Mouse (Mus musculus) forebrain, embryonic 14.5 days (tissue): Measurements from ENCODE around the gene Leap2. TPM values are rescaled to one million over a fixed set of nuclear protein-coding genes. Genes with fewer than 3 reads are reported as not detected.
"Not testable (repeated sequence)": the region's sequence is repeated elsewhere in the genome, so short reads cannot be mapped to it uniquely, and the experiment has no call there.

Source experiments
- ATAC-seq: fragments of 200-750 bp; cut with Nextera tagmentation; 2 replicates; pipeline ENCODE4 v1.8.0; 2017; ENCODE audit warnings: mild to moderate bottlenecking, moderate library complexity
- DNase-seq: peaks from one replicate; pipeline ENCODE4 v3.0.0-alpha.2; 2015; ENCODE audit warnings: low spot score
- H3K27ac ChIP-seq: fragments of 300-500 bp; sonication (generic); 2 replicates; pipeline ENCODE4 v1.5.1; 2014; ENCODE audit warnings: low read depth, mild to moderate bottlenecking, control low read depth, low read length, moderate library complexity
- H3K27me3 ChIP-seq: fragments of 300-500 bp; sonication (generic); replicated peaks from 2 replicates; pipeline ENCODE4 v1.6.1; 2014; ENCODE audit warnings: low read length, control low read depth, mixed read lengths; ENCODE audit not compliant: control insufficient read depth, insufficient read depth
- H3K36me3 ChIP-seq: fragments of 300-500 bp; sonication (generic); 2 replicates; pipeline ENCODE4 v1.6.1; 2014; ENCODE audit warnings: low read length, control low read depth; ENCODE audit not compliant: control insufficient read depth, insufficient read depth
- H3K4me1 ChIP-seq: fragments of 300-500 bp; sonication (generic); 2 replicates; pipeline ENCODE4 v1.6.1; 2014; ENCODE audit warnings: antibody characterized with exemption, low read length, control low read depth; ENCODE audit not compliant: control insufficient read depth, insufficient read depth
- H3K4me2 ChIP-seq: fragments of 300-500 bp; sonication (generic); 2 replicates; pipeline ENCODE4 v1.6.1; 2014; ENCODE audit warnings: mild to moderate bottlenecking, control low read depth, low read length
- H3K4me3 ChIP-seq: fragments of 300-500 bp; sonication (generic); 2 replicates; pipeline ENCODE4 v1.5.1; 2014; ENCODE audit warnings: low read depth, low read length, control low read depth
- H3K9ac ChIP-seq: fragments of 300-500 bp; sonication (generic); 2 replicates; pipeline ENCODE4 v1.6.1; 2014; ENCODE audit warnings: mild to moderate bottlenecking, low read length, control low read depth, moderate library complexity
- H3K9me3 ChIP-seq: fragments of 300-500 bp; sonication (generic); replicated peaks from 2 replicates; pipeline ENCODE4 v1.6.1; 2016; ENCODE audit warnings: low read length, control low read depth, mixed read lengths; ENCODE audit not compliant: control insufficient read depth
- WGBS: fragments of 180-500 bp; shearing (Covaris S2); extraction: QIAGEN DNeasy Blood & Tissue Kit; methylation state at CpG from one replicate; pipeline ENCODE4 v1.1.7; 2014; 5-methylcytosine and 5-hydroxymethylcytosine counted together
- polyA plus RNA-seq: library from polyadenylated mRNA; unstranded; fragments of >200 nt; fragmentation: Nextera tagmentation; extraction: Ambion mirVana; gene quantifications from 2 replicates; pipeline ENCODE4 v1.2.1, GENCODE M21; 2014

Leap2 gene
- polyA plus RNA-seq, 1 experiment from 2014 or later, result not detected

DNA sequence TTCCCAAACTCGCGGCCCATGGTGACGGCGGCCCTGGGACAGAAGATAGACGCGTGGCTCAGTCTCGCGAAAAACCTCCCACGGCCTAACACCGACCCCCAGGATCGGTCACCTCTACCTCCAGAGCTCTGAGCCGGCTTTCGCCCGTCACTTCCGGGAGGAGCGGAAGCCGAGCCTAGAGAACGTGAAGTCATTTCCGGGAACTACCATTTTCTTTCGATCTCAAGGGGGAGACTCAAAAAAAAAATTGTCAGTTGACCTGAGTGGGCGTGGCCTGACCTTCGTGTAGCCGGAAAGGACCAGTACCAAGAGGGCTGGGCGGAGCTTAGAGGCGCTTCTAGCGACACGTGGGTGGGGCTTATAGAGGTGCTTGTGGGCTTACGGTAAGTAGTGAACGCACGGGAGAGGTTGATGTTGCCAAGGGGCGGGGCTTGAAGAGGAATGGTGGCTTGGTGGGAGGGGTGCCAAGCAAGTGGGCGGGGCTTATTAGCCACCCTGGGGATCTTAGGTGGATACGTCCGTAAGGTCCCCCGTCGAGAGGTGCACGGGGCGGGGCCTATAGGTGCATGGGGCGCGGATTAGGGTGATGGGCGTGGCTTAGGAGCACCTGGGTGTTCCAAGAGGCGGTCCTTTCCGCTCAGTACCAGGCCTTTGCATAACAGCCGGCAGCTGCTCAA is 7.8 kb upstream of the Leap2 start, which contains the start of the genes Uqcrq and Gdf9:
TSS of gene Uqcrq (minus strand) at position 162 of the 677 bp plus-strand sequence.
TSS of gene Gdf9 (plus strand) at position 354 of the 677 bp plus-strand sequence.
- Histone ChIP-seq H3K36me3 (peaks cover 7% of the 10 kb centered on the region), H3K4me3 (peak within 1 kb of the TSS; percentile 92), H3K4me1 (peaks cover 8% of the 10 kb centered on the region; the same call in 1 of the 2 replicates), H3K27ac (peak within 1 kb of the TSS; percentile 67), H3K9ac (peak within 1 kb of the TSS; percentile 88), H3K27me3 (no peaks in the 10 kb centered on the region), H3K9me3 (no peaks in the 10 kb centered on the region), H3K4me2 (peak within 1 kb of the TSS; percentile 92)
- WGBS, result under 1% methylated on average over 44 of the region's 44 CpGs
- ATAC-seq (peak; percentile 97), DNase-seq (peak; percentile 100)

- Histone ChIP-seq H3K9me3 (no peaks in the 10 kb centered on the region), H3K27ac (peak overlapping the region; percentile 66), H3K9ac (peak overlapping the region; percentile 88), H3K27me3 (no peaks in the 10 kb centered on the region), H3K4me3 (peak overlapping the region; percentile 92), H3K36me3 (peaks cover 7% of the 10 kb centered on the region), H3K4me2 (peak overlapping the region; percentile 92), H3K4me1 (peaks cover 8% of the 10 kb centered on the region; the same call in 1 of the 2 replicates)
- no peak for DNase-seq
- ATAC-seq, result peak; percentile 51; the same call in 1 of the 2 replicates
- under 1% methylated on average over 34 of the region's 34 CpGs for WGBS
Measured at GRCm38 (mm10) chr11:53430300-53430669, 7.3 kb upstream of the Leap2 start.

- H3K4me2 ChIP-seq, result peak overlapping the region; percentile 92
- H3K4me1 ChIP-seq, result peaks cover 8% of the 10 kb centered on the region; the same call in 1 of the 2 replicates
- H3K9ac ChIP-seq, result no peak overlapping the region
- no peaks in the 10 kb centered on the region for H3K27me3 ChIP-seq
- no peaks in the 10 kb centered on the region for H3K9me3 ChIP-seq
- DNase-seq (no peak), ATAC-seq (no peak)
- no peak overlapping the region for H3K4me3 ChIP-seq
- peaks cover 7% of the 10 kb centered on the region for H3K36me3 ChIP-seq
- H3K27ac ChIP-seq, result no peak overlapping the region
Measured at GRCm38 (mm10) chr11:53429182-53429581, 6.2 kb upstream of the Leap2 start.

GRCm38 (mm10) chr11:53428716-53429057 is 5.7 kb upstream of the Leap2 start:
- 92% methylated on average over 5 of the region's 5 CpGs for WGBS
- H3K4me3 ChIP-seq, result no peak overlapping the region
- peaks cover 8% of the 10 kb centered on the region; the same call in 1 of the 2 replicates for H3K4me1 ChIP-seq
- H3K4me2 ChIP-seq, result no peak overlapping the region
- H3K36me3 ChIP-seq, result peaks cover 7% of the 10 kb centered on the region
- H3K27me3 ChIP-seq, result no peaks in the 10 kb centered on the region
- DNase-seq (no peak), ATAC-seq (no peak)
- no peaks in the 10 kb centered on the region for H3K9me3 ChIP-seq
- H3K9ac ChIP-seq, result no peak overlapping the region
- H3K27ac ChIP-seq, result no peak overlapping the region

- ATAC-seq (no peak), DNase-seq (no peak)
- H3K36me3 ChIP-seq, result peaks cover 7% of the 10 kb centered on the region
Measured at GRCm38 (mm10) chr11:53427993-53428715, 5.2 kb upstream of the Leap2 start.

DNA sequence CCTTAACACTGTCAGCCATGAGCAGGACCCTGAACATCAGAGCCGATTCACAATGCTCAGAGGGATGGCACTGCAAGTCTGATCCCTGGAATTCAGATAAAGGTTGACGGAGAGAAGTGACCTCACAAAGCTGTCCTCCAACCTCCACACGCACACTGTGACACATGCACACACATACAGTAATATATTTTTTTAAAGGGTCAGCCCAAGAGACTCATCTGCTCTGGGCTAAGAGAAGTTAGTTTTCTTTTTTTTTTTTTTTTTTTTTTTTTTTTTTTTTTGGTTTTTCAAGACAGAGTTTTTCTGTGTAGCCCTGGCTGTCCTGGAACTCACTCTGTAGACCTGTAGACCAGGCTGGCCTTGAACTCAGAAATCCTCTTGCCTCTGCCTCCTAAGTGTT is 3.9 kb upstream of the Leap2 start:
- H3K9ac ChIP-seq, H3K4me1 ChIP-seq, H3K4me2 ChIP-seq, H3K9me3 ChIP-seq, H3K27ac ChIP-seq, DNase-seq, H3K4me3 ChIP-seq, H3K27me3 ChIP-seq, ATAC-seq: not testable (repeated sequence)
- peaks cover 11% of the 10 kb centered on the region for H3K36me3 ChIP-seq
- 85% methylated on average over 3 of the region's 3 CpGs for WGBS

More at GRCm38 (mm10) chr11:53427993-53428715, 5.2 kb upstream of the Leap2 start:
- Histone ChIP-seq H3K9me3 (no peaks in the 10 kb centered on the region), H3K4me2 (no peak overlapping the region), H3K9ac (no peak overlapping the region), H3K27me3 (no peaks in the 10 kb centered on the region), H3K4me1 (peaks cover 8% of the 10 kb centered on the region; the same call in 1 of the 2 replicates), H3K27ac (no peak overlapping the region), H3K4me3 (no peak overlapping the region)
- 91% methylated on average over 3 of the region's 3 CpGs for WGBS

- H3K27ac ChIP-seq, result no peak overlapping the region
- no peak overlapping the region for H3K4me3 ChIP-seq
- H3K36me3 ChIP-seq, result peaks cover 18% of the 10 kb centered on the region
- H3K9me3 ChIP-seq, result no peaks in the 10 kb centered on the region
- ATAC-seq (no peak), DNase-seq (no peak)
- WGBS, result 89% methylated on average over 6 of the region's 6 CpGs
- H3K4me2 ChIP-seq, result no peak overlapping the region
- no peaks in the 10 kb centered on the region for H3K27me3 ChIP-seq
- H3K4me1 ChIP-seq, result peaks cover 5% of the 10 kb centered on the region; the same call in 1 of the 2 replicates
- no peak overlapping the region for H3K9ac ChIP-seq
Measured at GRCm38 (mm10) chr11:53425711-53426255, 2.8 kb upstream of the Leap2 start.

DNA sequence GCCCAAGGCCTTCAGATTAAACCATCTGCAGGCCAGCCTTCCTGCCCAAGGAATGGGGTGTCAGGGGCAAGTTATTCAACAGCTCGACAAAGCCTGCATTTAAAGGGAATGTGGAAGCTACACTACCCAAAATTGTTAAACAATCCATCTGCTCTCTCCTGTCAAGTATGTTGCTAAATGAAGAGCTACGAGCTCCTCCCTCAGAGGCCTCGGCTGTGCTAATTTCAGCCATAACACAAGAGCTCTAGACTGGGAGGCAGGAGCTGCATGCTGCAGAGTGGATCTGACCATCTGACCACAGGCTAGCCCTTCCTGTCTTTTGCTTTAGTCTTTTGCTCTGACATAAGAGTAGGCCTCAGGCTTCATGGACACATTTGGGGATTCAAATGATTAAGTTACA is 2.3 kb upstream of the Leap2 start:
- Histone ChIP-seq H3K9me3 (no peaks in the 10 kb centered on the region), H3K4me1 (peaks cover 5% of the 10 kb centered on the region; the same call in 1 of the 2 replicates), H3K4me2 (no peak overlapping the region), H3K27ac (no peak overlapping the region), H3K9ac (no peak overlapping the region), H3K36me3 (peaks cover 20% of the 10 kb centered on the region), H3K4me3 (no peak overlapping the region), H3K27me3 (no peaks in the 10 kb centered on the region)
- DNase-seq, result no peak
- ATAC-seq, result no peak
- 88% methylated on average over 3 of the region's 3 CpGs for WGBS
